Mouse (Mus musculus): Measurements from ENCODE around the gene Agl. TPM values are rescaled to one million over a fixed set of nuclear protein-coding genes. Genes with fewer than 3 reads are reported as not detected.

Gene Agl
- polyA plus RNA-seq, 1 experiment from 2014 or later = 6.3 TPM

- no peak for TF ChIP-seq CTCF (IDR thresholded peaks at IDR 0.05; ENCODE audit: low read depth)
- Histone ChIP-seq H3K9me3 (ENCODE audit: control insufficient read depth) (no peaks in the 10 kb centered on the region), H3K36me3 (ENCODE audit: control insufficient read depth, insufficient read depth) (peaks cover 15% of the 10 kb centered on the region; the same call in 1 of the 2 replicates), H3K27me3 (replicated peaks; ENCODE audit: control insufficient read depth, insufficient read depth, low read length) (no peaks in the 10 kb centered on the region), H3K27ac (ENCODE audit: low read depth, low read length) (no peak overlapping the region), H3K9ac (ENCODE audit: low read depth, low read length) (no peak overlapping the region), H3K4me3 (ENCODE audit: low read depth, low read length) (no peak overlapping the region), H3K4me2 (replicated peaks; ENCODE audit: low read depth) (no peak overlapping the region), H3K4me1 (replicated peaks; ENCODE audit: control insufficient read depth, insufficient read depth, low read length) (no peaks in the 10 kb centered on the region)
- WGBS = 42% methylated on average over 5 of the region's 5 CpGs
- no peak for ATAC-seq
Measured at GRCm38 (mm10) chr3:116740106-116740505, 67.9 kb downstream of the Agl start.

GRCm38 (mm10) chr3:116737326-116737731 is 70.6 kb downstream of the Agl start:
- Histone ChIP-seq H3K4me1 (replicated peaks; ENCODE audit: control insufficient read depth, insufficient read depth, low read length) (no peaks in the 10 kb centered on the region), H3K9ac (ENCODE audit: low read depth, low read length) (no peak overlapping the region), H3K27ac (ENCODE audit: low read depth, low read length) (no peak overlapping the region), H3K27me3 (replicated peaks; ENCODE audit: control insufficient read depth, insufficient read depth, low read length) (no peaks in the 10 kb centered on the region), H3K4me3 (ENCODE audit: low read depth, low read length) (no peak overlapping the region), H3K4me2 (replicated peaks; ENCODE audit: low read depth) (no peak overlapping the region), H3K9me3 (ENCODE audit: control insufficient read depth) (no peaks in the 10 kb centered on the region), H3K36me3 (ENCODE audit: control insufficient read depth, insufficient read depth) (no peaks in the 10 kb centered on the region)
- no peak for ATAC-seq
- peak; percentile 22; the same call in 1 of the 2 replicates for TF ChIP-seq CTCF (IDR thresholded peaks at IDR 0.05; ENCODE audit: low read depth)
- 74% methylated on average over 8 of the region's 8 CpGs for WGBS

GRCm38 (mm10) chr3:116729483-116730174 is 78.3 kb downstream of the Agl start:
- Histone ChIP-seq H3K4me1 (replicated peaks; ENCODE audit: control insufficient read depth, insufficient read depth, low read length) (no peaks in the 10 kb centered on the region), H3K9me3 (ENCODE audit: control insufficient read depth) (no peaks in the 10 kb centered on the region)
- 76% methylated on average over 2 of the region's 2 CpGs for WGBS

GRCm38 (mm10) chr3:116726807-116727206 is 81.2 kb downstream of the Agl start:
- no peaks in the 10 kb centered on the region for H3K27me3 ChIP-seq (replicated peaks; ENCODE audit: control insufficient read depth, insufficient read depth, low read length)
- no peak overlapping the region; the same call in 1 of the 2 replicates for H3K27ac ChIP-seq (ENCODE audit: low read depth, low read length)
- no peaks in the 10 kb centered on the region for H3K4me1 ChIP-seq (replicated peaks; ENCODE audit: control insufficient read depth, insufficient read depth, low read length)
- H3K9me3 ChIP-seq (ENCODE audit: control insufficient read depth) = no peaks in the 10 kb centered on the region
- peak overlapping the region; percentile 37 for H3K4me2 ChIP-seq (replicated peaks; ENCODE audit: low read depth)
- no peaks in the 10 kb centered on the region for H3K36me3 ChIP-seq (ENCODE audit: control insufficient read depth, insufficient read depth)
- ATAC-seq = peak; percentile 80
- no peak overlapping the region for H3K9ac ChIP-seq (ENCODE audit: low read depth, low read length)
- TF ChIP-seq CTCF (IDR thresholded peaks at IDR 0.05; ENCODE audit: low read depth) = no peak
- WGBS = 25% methylated on average over 9 of the region's 9 CpGs
- H3K4me3 ChIP-seq (ENCODE audit: low read depth, low read length) = no peak overlapping the region

More at GRCm38 (mm10) chr3:116729483-116730174, 78.3 kb downstream of the Agl start:
- TF ChIP-seq CTCF (IDR thresholded peaks at IDR 0.05; ENCODE audit: low read depth) = no peak
- ATAC-seq = no peak
- Histone ChIP-seq H3K4me3 (ENCODE audit: low read depth, low read length) (no peak overlapping the region), H3K27ac (ENCODE audit: low read depth, low read length) (no peak overlapping the region), H3K9ac (ENCODE audit: low read depth, low read length) (no peak overlapping the region), H3K36me3 (ENCODE audit: control insufficient read depth, insufficient read depth) (no peaks in the 10 kb centered on the region), H3K27me3 (replicated peaks; ENCODE audit: control insufficient read depth, insufficient read depth, low read length) (no peaks in the 10 kb centered on the region), H3K4me2 (replicated peaks; ENCODE audit: low read depth) (no peak overlapping the region)

GRCm38 (mm10) chr3:116723496-116724481 is 84.2 kb downstream of the Agl start:
- Histone ChIP-seq H3K4me3 (ENCODE audit: low read depth, low read length) (no peak overlapping the region), H3K27ac (ENCODE audit: low read depth, low read length) (no peak overlapping the region), H3K9me3 (ENCODE audit: control insufficient read depth) (no peaks in the 10 kb centered on the region), H3K4me1 (replicated peaks; ENCODE audit: control insufficient read depth, insufficient read depth, low read length) (no peaks in the 10 kb centered on the region), H3K4me2 (replicated peaks; ENCODE audit: low read depth) (no peak overlapping the region), H3K36me3 (ENCODE audit: control insufficient read depth, insufficient read depth) (no peaks in the 10 kb centered on the region), H3K9ac (ENCODE audit: low read depth, low read length) (no peak overlapping the region), H3K27me3 (replicated peaks; ENCODE audit: control insufficient read depth, insufficient read depth, low read length) (no peaks in the 10 kb centered on the region)
- TF ChIP-seq CTCF (IDR thresholded peaks at IDR 0.05; ENCODE audit: low read depth) = no peak
- WGBS = 60% methylated on average over 10 of the region's 10 CpGs
- no peak for ATAC-seq

- no peaks in the 10 kb centered on the region for H3K9me3 ChIP-seq (ENCODE audit: control insufficient read depth)
- no peak overlapping the region for H3K4me3 ChIP-seq (ENCODE audit: low read depth, low read length)
- WGBS = 60% methylated on average over 4 of the region's 4 CpGs
- H3K4me2 ChIP-seq (replicated peaks; ENCODE audit: low read depth) = no peak overlapping the region
- H3K4me1 ChIP-seq (replicated peaks; ENCODE audit: control insufficient read depth, insufficient read depth, low read length) = no peaks in the 10 kb centered on the region
- no peak overlapping the region for H3K9ac ChIP-seq (ENCODE audit: low read depth, low read length)
- H3K27me3 ChIP-seq (replicated peaks; ENCODE audit: control insufficient read depth, insufficient read depth, low read length) = no peaks in the 10 kb centered on the region
- H3K36me3 ChIP-seq (ENCODE audit: control insufficient read depth, insufficient read depth) = no peaks in the 10 kb centered on the region
- H3K27ac ChIP-seq (ENCODE audit: low read depth, low read length) = no peak overlapping the region
- TF ChIP-seq CTCF (IDR thresholded peaks at IDR 0.05; ENCODE audit: low read depth) = no peak
- no peak for ATAC-seq
Measured at GRCm38 (mm10) chr3:116722980-116723379, 85.0 kb downstream of the Agl start.
